Mouse (Mus musculus): ENCODE measurements at regions not wholly inside any gene's neighbourhood (a gene's known extent, or its start where the extent isn't known, plus 50 kb on each side); places are given as distances from the start of the nearest gene placed in this dataset.
A peak's percentile ranks its signal among the peaks of the same experiment; 100 is the strongest.

DNA sequence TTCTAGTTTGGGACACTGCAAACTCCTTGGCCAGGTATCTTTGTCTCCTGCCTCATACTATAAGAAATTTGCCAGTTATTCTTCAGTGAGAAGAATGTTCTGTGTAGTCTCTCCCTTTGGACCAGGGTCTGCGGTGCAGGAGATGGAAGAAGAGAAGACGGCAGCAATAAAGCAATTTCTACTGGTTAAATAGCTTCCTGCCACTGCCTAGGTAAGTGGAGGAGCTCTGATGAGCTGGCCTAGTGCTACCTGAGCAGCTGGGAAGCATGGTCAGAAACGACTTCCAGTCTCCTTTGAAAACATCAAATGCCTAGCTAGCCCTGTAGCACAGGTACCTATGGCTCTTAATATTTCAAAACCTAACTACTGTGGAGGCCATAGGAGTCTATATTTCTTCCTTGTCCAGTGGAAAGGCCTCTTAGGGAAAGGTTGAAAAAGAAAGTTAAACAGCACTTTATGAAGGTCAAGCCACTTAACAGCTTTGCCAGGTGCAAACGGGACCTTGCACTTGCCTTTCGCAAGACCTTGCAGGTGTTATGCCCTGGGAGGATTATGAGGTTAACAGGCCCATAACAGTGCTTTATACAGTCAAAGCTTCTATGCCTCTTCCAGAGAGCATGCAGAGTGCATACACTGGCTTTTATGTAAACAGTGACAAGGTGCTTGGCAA is 351.9 kb downstream of the Serpinb8 start:
- H3K4me1 ChIP-seq (ENCODE audit: control insufficient read depth, insufficient read depth, low read length) = no peaks in the 10 kb centered on the region
- H3K4me3 ChIP-seq (ENCODE audit: low read depth, low read length) = no peak overlapping the region
- H3K27ac ChIP-seq (ENCODE audit: low read length) = no peak overlapping the region
- ATAC-seq (ENCODE audit: insufficient number of reproducible peaks, insufficient read depth, low FRiP score, low read depth) = no peak
- 49% methylated on average over 5 of the region's 5 CpGs for WGBS
- no peaks in the 10 kb centered on the region for H3K36me3 ChIP-seq (ENCODE audit: control insufficient read depth, insufficient read depth, low read length)
- H3K9ac ChIP-seq (replicated peaks; ENCODE audit: low read depth, low read length) = no peak overlapping the region
- H3K27me3 ChIP-seq (ENCODE audit: control insufficient read depth, insufficient read depth, low read length) = no peaks in the 10 kb centered on the region
- no peaks in the 10 kb centered on the region for H3K9me3 ChIP-seq (ENCODE audit: control insufficient read depth, low read depth, low read length)
- no peak overlapping the region for H3K4me2 ChIP-seq (replicated peaks; ENCODE audit: low read depth, low read length)

DNA sequence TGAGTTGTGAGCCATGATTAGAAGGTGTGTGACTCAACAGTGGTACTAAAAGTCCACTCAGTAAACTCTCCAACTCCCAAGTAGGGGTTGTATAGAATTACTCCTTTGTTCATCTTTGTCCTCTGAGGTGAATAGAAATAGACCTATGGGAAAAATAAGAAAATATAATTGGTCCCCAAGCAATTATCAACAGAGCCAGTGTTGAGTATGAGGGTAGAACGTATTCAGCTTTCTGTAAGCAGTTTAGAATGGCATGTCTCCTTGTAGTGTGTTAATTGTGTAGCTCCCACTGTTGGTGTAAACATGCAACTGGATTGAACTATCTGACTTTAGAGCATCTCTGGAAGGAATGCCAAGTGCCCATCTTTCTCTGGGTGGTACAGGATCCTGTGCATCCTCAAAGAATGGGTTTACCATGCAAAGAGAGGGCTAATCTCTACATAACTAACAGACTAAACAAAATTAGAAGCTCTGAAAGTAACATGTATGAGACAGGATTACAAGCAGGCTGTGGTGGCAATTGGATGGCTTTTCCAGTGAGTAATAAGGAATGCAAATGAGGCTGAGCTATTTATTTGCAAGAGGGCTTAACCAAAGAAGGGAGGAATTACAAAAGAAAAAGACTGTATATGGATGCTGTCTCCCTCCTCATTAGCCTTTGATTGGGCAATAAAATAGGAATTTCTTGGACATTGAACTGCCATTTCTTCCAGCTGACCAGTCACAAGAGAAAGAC is 356.6 kb downstream of the Serpinb8 start:
- no peak for ATAC-seq (ENCODE audit: insufficient number of reproducible peaks, insufficient read depth, low FRiP score, low read depth)
- 83% methylated on average over 1 of the region's 1 CpGs for WGBS

DNA sequence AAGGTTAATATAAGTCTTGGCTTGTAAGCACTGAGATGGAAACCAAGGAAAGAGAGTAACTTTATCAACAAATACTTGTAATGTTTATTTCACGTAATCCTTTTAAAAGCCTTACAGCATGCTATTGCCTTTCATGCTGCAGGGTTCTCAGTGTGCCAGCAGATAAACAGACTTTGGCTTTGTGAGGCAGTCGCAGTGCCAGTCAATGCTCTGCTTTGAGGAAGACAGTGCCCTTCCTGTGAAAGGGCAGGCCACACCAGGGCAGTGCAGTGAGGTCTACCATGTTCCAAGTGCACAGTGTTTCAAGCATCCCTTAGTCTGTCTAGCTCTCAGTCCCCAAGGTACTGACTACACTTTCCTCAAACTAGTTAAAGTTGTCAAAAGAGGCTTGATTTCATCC is 360.6 kb downstream of the Serpinb8 start:
- H3K4me1 ChIP-seq (ENCODE audit: control insufficient read depth, insufficient read depth, low read length) = no peaks in the 10 kb centered on the region
- no peak overlapping the region for H3K4me2 ChIP-seq (replicated peaks; ENCODE audit: low read depth, low read length)
- H3K4me3 ChIP-seq (ENCODE audit: low read depth, low read length) = no peak overlapping the region
- no peaks in the 10 kb centered on the region for H3K27me3 ChIP-seq (ENCODE audit: control insufficient read depth, insufficient read depth, low read length)
- H3K9ac ChIP-seq (replicated peaks; ENCODE audit: low read depth, low read length) = no peak overlapping the region
- ATAC-seq (ENCODE audit: insufficient number of reproducible peaks, insufficient read depth, low FRiP score, low read depth) = peak; percentile 33; the same call in 1 of the 2 replicates
- no peaks in the 10 kb centered on the region for H3K9me3 ChIP-seq (ENCODE audit: control insufficient read depth, low read depth, low read length)
- H3K27ac ChIP-seq (ENCODE audit: low read length) = no peak overlapping the region
- 24% methylated on average over 2 of the region's 2 CpGs for WGBS
- no peaks in the 10 kb centered on the region for H3K36me3 ChIP-seq (ENCODE audit: control insufficient read depth, insufficient read depth, low read length)

More for the DNA sequence above, 356.6 kb downstream of the Serpinb8 start:
- no peaks in the 10 kb centered on the region for H3K36me3 ChIP-seq (ENCODE audit: control insufficient read depth, insufficient read depth, low read length)
- no peak overlapping the region for H3K9ac ChIP-seq (replicated peaks; ENCODE audit: low read depth, low read length)
- H3K4me3 ChIP-seq (ENCODE audit: low read depth, low read length) = no peak overlapping the region
- H3K27me3 ChIP-seq (ENCODE audit: control insufficient read depth, insufficient read depth, low read length) = no peaks in the 10 kb centered on the region
- no peak overlapping the region for H3K27ac ChIP-seq (ENCODE audit: low read length)
- H3K9me3 ChIP-seq (ENCODE audit: control insufficient read depth, low read depth, low read length) = no peaks in the 10 kb centered on the region
- no peak overlapping the region for H3K4me2 ChIP-seq (replicated peaks; ENCODE audit: low read depth, low read length)
- no peaks in the 10 kb centered on the region for H3K4me1 ChIP-seq (ENCODE audit: control insufficient read depth, insufficient read depth, low read length)

DNA sequence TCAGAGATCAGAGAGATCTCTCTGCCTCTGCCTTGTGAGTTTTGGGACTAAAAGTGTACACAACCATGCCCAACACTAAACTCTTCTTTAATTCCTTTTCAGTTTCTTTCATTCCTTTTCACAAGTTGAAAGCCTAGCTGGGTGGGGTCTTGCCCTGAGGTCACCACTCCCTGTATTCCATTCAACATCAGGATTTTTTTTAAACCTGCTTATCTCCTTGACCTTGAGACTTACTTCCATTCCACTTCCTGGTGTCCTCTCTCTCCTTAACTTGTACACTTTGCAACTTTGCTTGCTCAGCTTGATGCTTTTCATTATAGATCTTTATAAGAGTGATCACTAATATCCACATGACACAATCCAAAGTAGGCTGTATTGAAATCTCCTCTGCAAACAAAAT is 371.2 kb downstream of the Serpinb8 start:
- Histone ChIP-seq H3K9ac (replicated peaks; ENCODE audit: low read depth, low read length) (no peak overlapping the region), H3K9me3 (ENCODE audit: control insufficient read depth, low read depth, low read length) (no peaks in the 10 kb centered on the region), H3K4me3 (ENCODE audit: low read depth, low read length) (no peak overlapping the region), H3K27me3 (ENCODE audit: control insufficient read depth, insufficient read depth, low read length) (no peaks in the 10 kb centered on the region), H3K36me3 (ENCODE audit: control insufficient read depth, insufficient read depth, low read length) (no peaks in the 10 kb centered on the region), H3K4me1 (ENCODE audit: control insufficient read depth, insufficient read depth, low read length) (no peaks in the 10 kb centered on the region), H3K4me2 (replicated peaks; ENCODE audit: low read depth, low read length) (no peak overlapping the region), H3K27ac (ENCODE audit: low read length) (no peak overlapping the region)
- no peak for ATAC-seq (ENCODE audit: insufficient number of reproducible peaks, insufficient read depth, low FRiP score, low read depth)

DNA sequence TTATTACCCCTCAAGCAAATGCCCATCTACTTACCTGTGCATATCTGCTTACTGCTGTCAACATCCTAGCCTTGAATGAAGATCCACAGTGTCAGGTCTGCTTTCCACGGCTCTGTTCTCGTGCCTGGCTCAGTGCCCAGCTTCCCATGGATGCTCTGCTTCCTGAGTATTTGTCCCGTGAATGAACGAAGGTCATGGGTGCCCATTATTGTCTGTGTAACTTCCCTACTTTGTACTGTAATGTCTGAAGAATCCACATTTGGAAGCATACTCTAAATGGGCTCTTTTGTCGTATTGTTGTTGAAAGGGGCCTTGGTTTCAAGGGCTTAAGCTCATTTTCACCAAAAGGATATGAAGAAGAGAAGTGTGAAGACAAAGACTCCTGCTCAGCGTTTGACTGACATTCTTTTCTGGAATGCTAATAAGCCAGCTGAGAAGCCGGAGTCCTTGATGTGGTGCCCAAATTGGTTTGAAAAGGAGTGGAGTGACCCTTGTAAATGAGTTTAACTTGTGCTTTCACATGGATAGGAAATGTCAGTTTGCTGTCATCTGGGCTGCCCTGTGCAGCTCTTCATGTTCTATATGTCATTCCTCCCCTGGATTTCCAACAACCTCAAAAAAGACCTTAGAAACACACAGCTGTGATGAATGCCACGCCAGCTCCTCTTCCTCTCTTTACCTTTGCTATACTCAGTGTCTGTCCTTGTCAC is 386.0 kb downstream of the Serpinb8 start:
- H3K4me1 ChIP-seq (ENCODE audit: control insufficient read depth, insufficient read depth, low read length) = no peaks in the 10 kb centered on the region
- ATAC-seq (ENCODE audit: insufficient number of reproducible peaks, insufficient read depth, low FRiP score, low read depth) = no peak
- H3K36me3 ChIP-seq (ENCODE audit: control insufficient read depth, insufficient read depth, low read length) = no peaks in the 10 kb centered on the region
- H3K9ac ChIP-seq (replicated peaks; ENCODE audit: low read depth, low read length) = no peak overlapping the region
- no peak overlapping the region for H3K27ac ChIP-seq (ENCODE audit: low read length)
- H3K9me3 ChIP-seq (ENCODE audit: control insufficient read depth, low read depth, low read length) = no peaks in the 10 kb centered on the region
- no peak overlapping the region for H3K4me2 ChIP-seq (replicated peaks; ENCODE audit: low read depth, low read length)
- H3K4me3 ChIP-seq (ENCODE audit: low read depth, low read length) = no peak overlapping the region
- no peaks in the 10 kb centered on the region for H3K27me3 ChIP-seq (ENCODE audit: control insufficient read depth, insufficient read depth, low read length)
- WGBS = 54% methylated on average over 8 of the region's 8 CpGs

DNA sequence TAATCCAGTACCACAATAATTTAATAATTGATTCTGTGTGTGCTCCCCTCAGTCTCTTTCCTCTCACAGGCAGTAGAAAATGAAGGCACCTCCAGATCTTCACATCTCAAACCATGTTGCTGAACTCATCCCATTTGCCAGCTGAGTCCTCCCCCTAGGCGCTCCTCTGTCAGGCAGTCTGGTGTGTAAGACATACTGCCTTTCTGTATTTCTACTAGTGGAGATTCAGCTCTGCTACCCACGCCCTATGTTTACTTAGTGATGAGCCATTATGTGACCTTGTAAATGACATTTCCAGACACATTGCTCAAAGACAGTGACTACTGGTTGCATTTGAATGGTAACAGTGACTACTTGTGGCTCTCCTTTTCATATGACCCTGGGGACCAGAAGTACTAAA is 387.9 kb downstream of the Serpinb8 start:
- no peaks in the 10 kb centered on the region for H3K4me1 ChIP-seq (ENCODE audit: control insufficient read depth, insufficient read depth, low read length)
- no peak for ATAC-seq (ENCODE audit: insufficient number of reproducible peaks, insufficient read depth, low FRiP score, low read depth)
- H3K36me3 ChIP-seq (ENCODE audit: control insufficient read depth, insufficient read depth, low read length) = no peaks in the 10 kb centered on the region
- H3K4me3 ChIP-seq (ENCODE audit: low read depth, low read length) = no peak overlapping the region
- no peak overlapping the region for H3K27ac ChIP-seq (ENCODE audit: low read length)
- no peaks in the 10 kb centered on the region for H3K27me3 ChIP-seq (ENCODE audit: control insufficient read depth, insufficient read depth, low read length)
- H3K9ac ChIP-seq (replicated peaks; ENCODE audit: low read depth, low read length) = no peak overlapping the region
- WGBS = 46% methylated on average over 2 of the region's 2 CpGs
- H3K4me2 ChIP-seq (replicated peaks; ENCODE audit: low read depth, low read length) = no peak overlapping the region
- no peaks in the 10 kb centered on the region for H3K9me3 ChIP-seq (ENCODE audit: control insufficient read depth, low read depth, low read length)

DNA sequence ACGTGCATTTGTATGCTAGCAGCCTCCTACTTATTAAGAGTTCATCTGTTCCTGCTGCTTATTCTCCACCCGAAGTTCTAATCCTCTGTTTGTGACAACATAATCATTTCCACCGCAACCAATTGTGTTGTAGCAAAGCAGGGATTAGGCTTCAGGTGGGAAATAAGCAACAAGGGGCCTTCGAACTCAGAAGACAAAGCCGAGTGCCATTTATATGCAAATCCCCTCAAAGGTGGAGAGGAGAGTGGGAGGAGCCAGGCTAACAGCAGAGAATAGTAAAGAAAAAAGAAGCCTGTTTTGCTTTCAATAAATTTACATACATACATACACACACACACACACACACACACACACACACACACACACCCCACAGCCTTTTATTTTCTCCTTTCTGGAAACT is 388.6 kb downstream of the Serpinb8 start:
- H3K27ac ChIP-seq (ENCODE audit: low read length) = no peak overlapping the region
- H3K4me2 ChIP-seq (replicated peaks; ENCODE audit: low read depth, low read length) = no peak overlapping the region
- no peak for ATAC-seq (ENCODE audit: insufficient number of reproducible peaks, insufficient read depth, low FRiP score, low read depth)
- no peaks in the 10 kb centered on the region for H3K9me3 ChIP-seq (ENCODE audit: control insufficient read depth, low read depth, low read length)
- H3K27me3 ChIP-seq (ENCODE audit: control insufficient read depth, insufficient read depth, low read length) = no peaks in the 10 kb centered on the region
- H3K4me1 ChIP-seq (ENCODE audit: control insufficient read depth, insufficient read depth, low read length) = no peaks in the 10 kb centered on the region
- no peaks in the 10 kb centered on the region for H3K36me3 ChIP-seq (ENCODE audit: control insufficient read depth, insufficient read depth, low read length)
- 37% methylated on average over 5 of the region's 5 CpGs for WGBS
- no peak overlapping the region for H3K4me3 ChIP-seq (ENCODE audit: low read depth, low read length)
- H3K9ac ChIP-seq (replicated peaks; ENCODE audit: low read depth, low read length) = no peak overlapping the region

DNA sequence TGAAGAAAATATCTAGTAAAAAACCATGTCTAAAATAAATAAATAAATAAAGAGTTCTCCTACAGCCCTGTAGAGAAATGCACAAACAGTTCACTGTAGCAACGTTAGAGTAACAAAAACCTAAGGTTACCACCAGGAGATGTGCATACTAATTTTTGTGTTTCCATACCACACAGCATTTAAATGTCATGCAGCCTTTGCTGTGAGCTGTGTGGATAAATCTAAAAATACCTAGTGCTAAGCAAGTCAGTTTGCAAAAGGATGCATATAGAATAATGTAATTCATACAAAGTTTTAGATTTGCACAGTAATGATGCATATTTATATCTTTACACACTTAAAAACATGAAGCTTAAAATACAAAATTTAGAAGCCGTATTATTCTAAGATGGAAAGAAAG is 395.8 kb downstream of the Serpinb8 start:
- Histone ChIP-seq H3K4me3 (ENCODE audit: low read depth, low read length) (no peak overlapping the region), H3K9ac (replicated peaks; ENCODE audit: low read depth, low read length) (no peak overlapping the region), H3K27ac (ENCODE audit: low read length) (no peak overlapping the region), H3K4me2 (replicated peaks; ENCODE audit: low read depth, low read length) (no peak overlapping the region), H3K9me3 (ENCODE audit: control insufficient read depth, low read depth, low read length) (no peaks in the 10 kb centered on the region), H3K4me1 (ENCODE audit: control insufficient read depth, insufficient read depth, low read length) (no peaks in the 10 kb centered on the region), H3K36me3 (ENCODE audit: control insufficient read depth, insufficient read depth, low read length) (no peaks in the 10 kb centered on the region), H3K27me3 (ENCODE audit: control insufficient read depth, insufficient read depth, low read length) (no peaks in the 10 kb centered on the region)
- 81% methylated on average over 2 of the region's 2 CpGs for WGBS
- no peak for ATAC-seq (ENCODE audit: insufficient number of reproducible peaks, insufficient read depth, low FRiP score, low read depth)

All from stomach, embryonic 14.5 days (tissue).